ENCODE assay signal across 8 mouse cellular contexts in genomic region chr8:47743419-47743818, GRCm38 (mm10). TPM values are rescaled to one million over a fixed set of nuclear protein-coding genes. Genes with fewer than 3 reads are reported as not detected.
A peak's percentile ranks its signal among the peaks of the same experiment; 100 is the strongest.
DNase-seq lines count a peak whose midpoint lies in the region; ATAC-seq lines count a peak whose summit lies in the region.

No protein-coding gene starts in this region.

- no peak overlapping the region for H3K27ac ChIP-seq in embryonic facial prominence, embryonic 12.5 days
- H3K27ac ChIP-seq in limb, embryonic 13.5 days: peak overlapping the region; percentile 56; the same call in 1 of the 2 replicates
- no peak overlapping the region for H3K27ac ChIP-seq in neural tube, embryonic 11.5 days (ENCODE audit: low read depth, low read length)
- no peak overlapping the region for H3K27ac ChIP-seq in stomach, embryonic 16.5 days (ENCODE audit: low read length)

- no peaks in the 10 kb centered on the region for H3K27me3 ChIP-seq in embryonic facial prominence, embryonic 12.5 days
- H3K27me3 ChIP-seq in limb, embryonic 13.5 days: peaks cover 10% of the 10 kb centered on the region
- no peaks in the 10 kb centered on the region for H3K27me3 ChIP-seq in neural tube, embryonic 11.5 days (ENCODE audit: control insufficient read depth, insufficient read depth, low read length)
- no peaks in the 10 kb centered on the region for H3K27me3 ChIP-seq in stomach, embryonic 16.5 days (ENCODE audit: control insufficient read depth, insufficient read depth, low read length)

- DNase-seq in 3T3-L1 (ENCODE audit: low read depth, low spot score): peak; percentile 68
- peak; percentile 86 for DNase-seq in adrenal gland, postnatal 25 days
- DNase-seq in heart, adult 18-20 months: peak; percentile 79 to 94
- peak; percentile 89 for DNase-seq in kidney, adult 9 months
- peak; percentile 87 for DNase-seq in neural tube, embryonic 11.5 days (ENCODE audit: low spot score)

- H3K4me2 ChIP-seq in embryonic facial prominence, embryonic 12.5 days (replicated peaks): peak overlapping the region; percentile 35
- H3K4me2 ChIP-seq in limb, embryonic 13.5 days (replicated peaks): peak overlapping the region; percentile 54
- H3K4me2 ChIP-seq in neural tube, embryonic 11.5 days (ENCODE audit: low read depth): no peak overlapping the region; the same call in 1 of the 2 replicates
- peak overlapping the region; percentile 11 for H3K4me2 ChIP-seq in stomach, embryonic 16.5 days (ENCODE audit: low read depth, low read length)

- no peaks in the 10 kb centered on the region for H3K36me3 ChIP-seq in embryonic facial prominence, embryonic 12.5 days
- H3K36me3 ChIP-seq in limb, embryonic 13.5 days: no peaks in the 10 kb centered on the region
- H3K36me3 ChIP-seq in neural tube, embryonic 11.5 days (ENCODE audit: control insufficient read depth, insufficient read depth, low read length): no peaks in the 10 kb centered on the region
- no peaks in the 10 kb centered on the region for H3K36me3 ChIP-seq in stomach, embryonic 16.5 days (ENCODE audit: control insufficient read depth, insufficient read depth, low read length)

- 5% methylated on average over 11 of the region's 11 CpGs for WGBS in embryonic facial prominence, embryonic 12.5 days
- 5% methylated on average over 11 of the region's 11 CpGs for WGBS in limb, embryonic 13.5 days
- WGBS in neural tube, embryonic 11.5 days: 9% methylated on average over 11 of the region's 11 CpGs
- WGBS in stomach, embryonic 16.5 days: 7% methylated on average over 11 of the region's 11 CpGs

- H3K4me1 ChIP-seq in embryonic facial prominence, embryonic 12.5 days: peaks cover 7% of the 10 kb centered on the region; the same call in 1 of the 2 replicates
- peaks cover 22% of the 10 kb centered on the region for H3K4me1 ChIP-seq in limb, embryonic 13.5 days
- H3K4me1 ChIP-seq in neural tube, embryonic 11.5 days (ENCODE audit: control insufficient read depth, insufficient read depth, low read length): no peaks in the 10 kb centered on the region
- H3K4me1 ChIP-seq in stomach, embryonic 16.5 days (ENCODE audit: control insufficient read depth, insufficient read depth, low read length): no peaks in the 10 kb centered on the region

- H3K9me3 ChIP-seq in embryonic facial prominence, embryonic 12.5 days: no peaks in the 10 kb centered on the region
- H3K9me3 ChIP-seq in limb, embryonic 13.5 days: no peaks in the 10 kb centered on the region
- no peaks in the 10 kb centered on the region for H3K9me3 ChIP-seq in neural tube, embryonic 11.5 days (ENCODE audit: control insufficient read depth, low read length)
- no peaks in the 10 kb centered on the region for H3K9me3 ChIP-seq in stomach, embryonic 16.5 days (replicated peaks; ENCODE audit: control insufficient read depth, low read length)

- H3K9ac ChIP-seq in embryonic facial prominence, embryonic 12.5 days: no peak overlapping the region
- peak overlapping the region; percentile 45 for H3K9ac ChIP-seq in limb, embryonic 13.5 days
- no peak overlapping the region for H3K9ac ChIP-seq in neural tube, embryonic 11.5 days (ENCODE audit: low read length)
- H3K9ac ChIP-seq in stomach, embryonic 16.5 days (ENCODE audit: low read length): no peak overlapping the region

- peak; percentile 54; the same call in 1 of the 2 replicates for ATAC-seq in embryonic facial prominence, embryonic 12.5 days (ENCODE audit: insufficient number of reproducible peaks, insufficient read depth, low FRiP score, low TSS enrichment)
- peak; percentile 77 for ATAC-seq in limb, embryonic 13.5 days (ENCODE audit: low FRiP score, low read depth)
- no peak for ATAC-seq in neural tube, embryonic 11.5 days (ENCODE audit: insufficient read depth, low FRiP score, low TSS enrichment)
- ATAC-seq in stomach, embryonic 16.5 days (ENCODE audit: insufficient read depth, low FRiP score): no peak

- H3K4me3 ChIP-seq in embryonic facial prominence, embryonic 12.5 days: no peak overlapping the region
- H3K4me3 ChIP-seq in limb, embryonic 13.5 days: peak overlapping the region; percentile 21; the same call in 1 of the 2 replicates
- no peak overlapping the region for H3K4me3 ChIP-seq in neural tube, embryonic 11.5 days (ENCODE audit: low read depth, low read length)
- H3K4me3 ChIP-seq in stomach, embryonic 16.5 days (replicated peaks; ENCODE audit: low read length): no peak overlapping the region

RNA-seq across cellular contexts. Expression of gene Cdkn2aip, which starts 29.7 kb away (rescaled TPM):
- 10.9 and 17.2 TPM in 2 replicates for total RNA-seq in adrenal gland, postnatal 25 days (2021)
- polyA plus RNA-seq in embryonic facial prominence, embryonic 12.5 days (2016; fragmentation: Nextera tagmentation; extraction: Ambion mirVana): 32.6 and 33.5 TPM in 2 replicates
- 1 to 10 TPM; 9.0 to 9.1 TPM for total RNA-seq in heart, adult 18-20 months (2021)
- polyA plus RNA-seq in limb, embryonic 13.5 days (2015; fragmentation: Nextera tagmentation; extraction: Ambion mirVana): 26.5 and 27.9 TPM in 2 replicates
- polyA plus RNA-seq in neural tube, embryonic 11.5 days (2014; fragmentation: Nextera tagmentation; extraction: Ambion mirVana): 42.6 and 43.6 TPM in 2 replicates
- polyA plus RNA-seq in stomach, embryonic 16.5 days (2015; fragmentation: Nextera tagmentation; extraction: Ambion mirVana): 18.6 and 18.8 TPM in 2 replicates

Comparison
In these comparisons a context has a peak if more than half of its experiments do, and no peak if none do; other contexts are left out.
1. ATAC-seq: peak in embryonic facial prominence, embryonic 12.5 days (single experiment) and limb, embryonic 13.5 days (single experiment); none in neural tube, embryonic 11.5 days (single experiment) and stomach, embryonic 16.5 days (single experiment).
2. Peak in every context shown above with its lines, with median percentiles within 50 percentile points of each other: DNase-seq.